ENCODE assay signal across 25 mouse cellular contexts in the genomic region with DNA sequence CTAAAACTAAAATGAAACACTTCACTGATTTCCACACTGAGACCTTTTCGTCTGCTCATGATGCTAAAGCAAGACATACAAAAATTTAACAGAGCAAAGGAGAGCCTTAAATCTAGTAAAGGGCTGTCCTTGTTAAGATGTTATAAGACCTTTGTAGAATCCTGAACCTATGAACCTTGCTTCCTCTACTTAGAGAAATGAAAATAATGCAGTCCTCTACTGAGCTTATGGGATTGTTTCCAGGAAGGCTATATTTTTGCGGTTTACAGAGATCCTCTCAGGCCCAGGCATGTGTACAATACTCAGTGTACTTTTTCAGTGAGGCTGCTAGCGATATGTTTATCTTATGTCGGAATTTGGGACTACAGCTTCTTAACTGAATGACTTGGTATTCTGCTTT.
DNase-seq lines count a peak whose midpoint lies in the region; ATAC-seq and TF ChIP-seq lines count a peak whose summit lies in the region.
"Had no signal": no experiment of that assay in that cellular context is flagged by ENCODE, and none has a peak within 500 bp of the region (broad histone marks: within the 10 kb centered on the region; RNA-seq: fewer than 3 reads in every experiment).

No protein-coding gene starts in this region.

- H3K4me3 ChIP-seq in kidney, embryonic 14.5 days (ENCODE audit: low read length), result no peak overlapping the region
- no peak overlapping the region for H3K4me3 ChIP-seq in kidney, embryonic 16.5 days (ENCODE audit: low read length)
- H3K4me3 ChIP-seq in limb, embryonic 13.5 days, result no peak overlapping the region
- no peak overlapping the region for H3K4me3 ChIP-seq in limb, embryonic 10.5 days
- H3K4me3 ChIP-seq in limb, embryonic 14.5 days (replicated peaks; ENCODE audit: low read length), result no peak overlapping the region
- H3K4me3 ChIP-seq: embryonic facial prominence, embryonic 12.5 days; embryonic facial prominence, embryonic 15.5 days; erythroblast, embryonic 14.5 days; forebrain, embryonic 10.5 days; forebrain, embryonic 12.5 days had no signal

- H3K4me1 ChIP-seq in kidney, embryonic 14.5 days (ENCODE audit: control insufficient read depth, insufficient read depth, low read length), result no peaks in the 10 kb centered on the region
- peaks cover 9% of the 10 kb centered on the region; the same call in 1 of the 2 replicates for H3K4me1 ChIP-seq in kidney, embryonic 16.5 days (ENCODE audit: insufficient read depth, low read length)
- peaks cover 9% of the 10 kb centered on the region; the same call in 1 of the 2 replicates for H3K4me1 ChIP-seq in limb, embryonic 13.5 days
- peaks cover 27% of the 10 kb centered on the region for H3K4me1 ChIP-seq in limb, embryonic 10.5 days
- 0 out of 2 replicates have a peak, but pooled peaks cover 8% of the 10 kb centered on the region for H3K4me1 ChIP-seq in limb, embryonic 14.5 days (ENCODE audit: control insufficient read depth, insufficient read depth, low read length)
- H3K4me1 ChIP-seq: embryonic facial prominence, embryonic 12.5 days; embryonic facial prominence, embryonic 15.5 days; forebrain, embryonic 10.5 days; forebrain, embryonic 12.5 days had no signal

- no peak overlapping the region for H3K9ac ChIP-seq in kidney, embryonic 14.5 days (ENCODE audit: low read depth, low read length)
- no peak overlapping the region for H3K9ac ChIP-seq in kidney, embryonic 16.5 days (replicated peaks; ENCODE audit: low read length)
- H3K9ac ChIP-seq in limb, embryonic 13.5 days, result no peak overlapping the region
- H3K9ac ChIP-seq in limb, embryonic 14.5 days (ENCODE audit: low read depth, low read length, severe bottlenecking), result no peak overlapping the region
- H3K9ac ChIP-seq: embryonic facial prominence, embryonic 12.5 days; embryonic facial prominence, embryonic 15.5 days; forebrain, embryonic 12.5 days had no signal

- no peaks in the 10 kb centered on the region for H3K36me3 ChIP-seq in kidney, embryonic 14.5 days (ENCODE audit: control insufficient read depth, insufficient read depth, low read length)
- H3K36me3 ChIP-seq in kidney, embryonic 16.5 days (ENCODE audit: insufficient read depth, low read length), result no peaks in the 10 kb centered on the region
- no peaks in the 10 kb centered on the region for H3K36me3 ChIP-seq in limb, embryonic 13.5 days
- H3K36me3 ChIP-seq in limb, embryonic 10.5 days, result no peaks in the 10 kb centered on the region
- no peaks in the 10 kb centered on the region for H3K36me3 ChIP-seq in limb, embryonic 14.5 days (ENCODE audit: control insufficient read depth, insufficient read depth, low read length)
- H3K36me3 ChIP-seq: embryonic facial prominence, embryonic 12.5 days; embryonic facial prominence, embryonic 15.5 days; forebrain, embryonic 10.5 days; forebrain, embryonic 12.5 days had no signal

- H3K9me3 ChIP-seq in kidney, embryonic 14.5 days (ENCODE audit: control insufficient read depth, low read length), result no peaks in the 10 kb centered on the region
- H3K9me3 ChIP-seq in kidney, embryonic 16.5 days (ENCODE audit: low read length), result no peaks in the 10 kb centered on the region
- H3K9me3 ChIP-seq in limb, embryonic 13.5 days, result no peaks in the 10 kb centered on the region
- H3K9me3 ChIP-seq in limb, embryonic 10.5 days (replicated peaks), result no peaks in the 10 kb centered on the region
- H3K9me3 ChIP-seq in limb, embryonic 14.5 days (ENCODE audit: control insufficient read depth, low read length), result no peaks in the 10 kb centered on the region
- H3K9me3 ChIP-seq: embryonic facial prominence, embryonic 12.5 days; embryonic facial prominence, embryonic 15.5 days; forebrain, embryonic 10.5 days; forebrain, embryonic 12.5 days had no signal

- no peak overlapping the region for H3K4me2 ChIP-seq in kidney, embryonic 14.5 days (replicated peaks; ENCODE audit: low read depth, low read length)
- no peak overlapping the region for H3K4me2 ChIP-seq in kidney, embryonic 16.5 days (replicated peaks; ENCODE audit: low read depth, low read length)
- no peak overlapping the region for H3K4me2 ChIP-seq in limb, embryonic 13.5 days (replicated peaks)
- H3K4me2 ChIP-seq in limb, embryonic 14.5 days (replicated peaks; ENCODE audit: low read depth, low read length, severe bottlenecking), result no peak overlapping the region
- H3K4me2 ChIP-seq: embryonic facial prominence, embryonic 12.5 days; embryonic facial prominence, embryonic 15.5 days; forebrain, embryonic 12.5 days had no signal

- ATAC-seq in kidney, embryonic 14.5 days (ENCODE audit: low FRiP score, low TSS enrichment), result peak; percentile 52; the same call in 1 of the 2 replicates
- peak; percentile 59 for ATAC-seq in kidney, embryonic 16.5 days (ENCODE audit: low FRiP score, low TSS enrichment)
- peak; percentile 61; the same call in 1 of the 2 replicates for ATAC-seq in limb, embryonic 13.5 days (ENCODE audit: low FRiP score, low read depth)
- ATAC-seq in limb, embryonic 14.5 days (ENCODE audit: low FRiP score, low read depth), result peak; percentile 62
- ATAC-seq: forebrain, embryonic 14.5 days; forebrain, embryonic 16.5 days had no signal

- WGBS in kidney, embryonic 14.5 days, result 42% methylated on average over 4 of the region's 4 CpGs
- WGBS in kidney, embryonic 16.5 days, result 46% methylated on average over 4 of the region's 4 CpGs
- WGBS in limb, embryonic 13.5 days, result 57% methylated on average over 4 of the region's 4 CpGs
- WGBS in limb, embryonic 10.5 days, result 93% methylated on average over 4 of the region's 4 CpGs
- WGBS in limb, embryonic 14.5 days, result 56% methylated on average over 4 of the region's 4 CpGs

- TF ChIP-seq POLR2A in limb, embryonic 14.5 days (IDR thresholded peaks at IDR 0.05; ENCODE audit: borderline replicate concordance, extremely low read depth, insufficient read depth, insufficient read length), result no peak

- H3K27me3 ChIP-seq in kidney, embryonic 14.5 days (ENCODE audit: control insufficient read depth, insufficient read depth, low read length), result no peaks in the 10 kb centered on the region
- no peaks in the 10 kb centered on the region for H3K27me3 ChIP-seq in kidney, embryonic 16.5 days (ENCODE audit: insufficient read depth, low read length)
- no peaks in the 10 kb centered on the region for H3K27me3 ChIP-seq in limb, embryonic 13.5 days
- H3K27me3 ChIP-seq in limb, embryonic 10.5 days (ENCODE audit: low read depth, poor library complexity, severe bottlenecking), result no peaks in the 10 kb centered on the region
- no peaks in the 10 kb centered on the region for H3K27me3 ChIP-seq in limb, embryonic 14.5 days (ENCODE audit: control insufficient read depth, insufficient read depth, low read length)
- H3K27me3 ChIP-seq: embryonic facial prominence, embryonic 12.5 days; embryonic facial prominence, embryonic 15.5 days; forebrain, embryonic 12.5 days had no signal

- no peak for DNase-seq in kidney, postnatal 25 days
- DNase-seq in kidney, postnatal 4 days, result no peak
- DNase-seq in limb, embryonic 10.5 days (ENCODE audit: low spot score), result no peak
- DNase-seq in limb, embryonic 14.5 days (ENCODE audit: low spot score), result peak; percentile 31
- no peak for DNase-seq in layer of hippocampus, postnatal 36 days
- DNase-seq: adrenal gland, adult 2 months; adrenal gland, postnatal 10 days; adrenal gland, postnatal 25 days; cerebellum, adult 11 months; cerebellum, adult 18-20 months; cerebellum, adult 8-10 months; cerebellum, adult 9-11 months; cerebellum, postnatal 14 days; cerebellum, postnatal 36 days; embryo, embryonic 11 days had no signal

- H3K27ac ChIP-seq in kidney, embryonic 14.5 days (ENCODE audit: low read depth, low read length), result no peak overlapping the region
- no peak overlapping the region for H3K27ac ChIP-seq in kidney, embryonic 16.5 days (ENCODE audit: low read length)
- H3K27ac ChIP-seq in limb, embryonic 13.5 days, result no peak overlapping the region
- H3K27ac ChIP-seq in limb, embryonic 10.5 days, result no peak overlapping the region
- no peak overlapping the region for H3K27ac ChIP-seq in limb, embryonic 14.5 days (replicated peaks; ENCODE audit: low read depth, low read length)
- H3K27ac ChIP-seq: embryonic facial prominence, embryonic 12.5 days; embryonic facial prominence, embryonic 15.5 days; forebrain, embryonic 10.5 days; forebrain, embryonic 12.5 days had no signal
